In the genomic region with DNA sequence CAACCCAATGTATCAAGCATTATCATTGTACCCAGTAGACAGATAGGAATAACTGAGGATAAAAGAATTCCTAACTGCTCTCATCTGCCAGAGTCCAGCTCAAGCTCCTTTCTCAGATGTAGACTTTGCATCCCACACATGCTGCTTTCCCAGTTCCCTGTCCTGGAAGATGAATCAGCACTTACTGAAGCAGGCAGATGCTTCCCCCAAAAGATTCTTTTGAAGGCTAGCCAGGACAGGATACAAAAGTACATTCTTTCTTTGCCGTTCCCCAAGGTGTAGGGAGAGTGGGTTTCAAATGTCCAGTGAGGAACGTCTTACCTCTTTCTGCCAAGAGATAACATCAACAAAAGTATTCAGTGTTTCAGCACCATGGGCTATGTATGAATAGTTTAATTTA, we compare ENCODE assay signal across 15 mouse cellular contexts.
DNase-seq lines count a peak whose midpoint lies in the region.
"Had no signal": no experiment of that assay in that cellular context is flagged by ENCODE, and none has a peak within 500 bp of the region (broad histone marks: within the 10 kb centered on the region; RNA-seq: fewer than 3 reads in every experiment).

No protein-coding gene starts in this region.

- peak; percentile 25 to 41 for DNase-seq in frontal cortex, postnatal 36 days (ENCODE audit: low spot score in 2 of 2)
- DNase-seq in frontal cortex, postnatal 25 days (ENCODE audit: low spot score in 2 of 2): no peak
- DNase-seq in right cerebral cortex, adult 18-20 months: peak; percentile 60
- DNase-seq in right cerebral cortex, postnatal 10 days (ENCODE audit: low spot score in 2 of 2): no peak
- peak; percentile 68 for DNase-seq in Muller cell, postnatal 12 days (ENCODE audit: inconsistent ontology term)
- peak; percentile 77 for DNase-seq in brain, adult 2 months (ENCODE audit: low read depth, low spot score)
- no peak for DNase-seq in gastrocnemius, adult 8-10 months (ENCODE audit: low spot score in 2 of 2)
- DNase-seq: adrenal gland, adult 8-10 months; adrenal gland, postnatal 36 days; cerebellum, adult 11-12 months; cerebellum, adult 9-10 months; cerebellum, postnatal 25 days; gastrocnemius, postnatal 14 days; heart, adult 2 months; heart, postnatal 14 days had no signal

Comparison
In these comparisons a context has a peak if more than half of its experiments do, and no peak if none do; other contexts are left out.
1. DNase-seq: peak in frontal cortex, postnatal 36 days (2 of 2), right cerebral cortex, adult 18-20 months (single experiment), Muller cell, postnatal 12 days (single experiment) and brain, adult 2 months (single experiment); none in frontal cortex, postnatal 25 days (0 of 2), right cerebral cortex, postnatal 10 days (0 of 2) and gastrocnemius, adult 8-10 months (0 of 2).